Mouse (Mus musculus) hematopoietic stem cell, adult 5-6 weeks (primary cell): ENCODE measurements around the gene Ak6. TPM values are rescaled to one million over a fixed set of nuclear protein-coding genes. Genes with fewer than 3 reads are reported as not detected.

Experiments
- ATAC-seq, 2 experiments: fragments of 125-278 bp in 1 of 2; replicated peaks in 1 of 2; 2 replicates each; pipeline ENCODE4 v1.8.0; 2016 to 2017; ENCODE audit warnings: inconsistent platforms in 2 of 2, mild to moderate bottlenecking in 2 of 2, moderate number of reproducible peaks in 2 of 2, low read depth in 1 of 2, moderate TSS enrichment in 1 of 2; ENCODE audit not compliant: low FRiP score in 2 of 2, poor library complexity in 2 of 2, severe bottlenecking in 2 of 2, insufficient read depth in 1 of 2, low TSS enrichment in 1 of 2
- total RNA-seq: library from RNA; stranded (forward); fragments of 172-1452, 232-1000 nt; gene quantifications from 2 replicates; pipeline ENCODE4 v1.2.3, GENCODE M21; 2017

Gene Ak6
- 233 and 241 TPM in 2 replicates for total RNA-seq

DNA sequence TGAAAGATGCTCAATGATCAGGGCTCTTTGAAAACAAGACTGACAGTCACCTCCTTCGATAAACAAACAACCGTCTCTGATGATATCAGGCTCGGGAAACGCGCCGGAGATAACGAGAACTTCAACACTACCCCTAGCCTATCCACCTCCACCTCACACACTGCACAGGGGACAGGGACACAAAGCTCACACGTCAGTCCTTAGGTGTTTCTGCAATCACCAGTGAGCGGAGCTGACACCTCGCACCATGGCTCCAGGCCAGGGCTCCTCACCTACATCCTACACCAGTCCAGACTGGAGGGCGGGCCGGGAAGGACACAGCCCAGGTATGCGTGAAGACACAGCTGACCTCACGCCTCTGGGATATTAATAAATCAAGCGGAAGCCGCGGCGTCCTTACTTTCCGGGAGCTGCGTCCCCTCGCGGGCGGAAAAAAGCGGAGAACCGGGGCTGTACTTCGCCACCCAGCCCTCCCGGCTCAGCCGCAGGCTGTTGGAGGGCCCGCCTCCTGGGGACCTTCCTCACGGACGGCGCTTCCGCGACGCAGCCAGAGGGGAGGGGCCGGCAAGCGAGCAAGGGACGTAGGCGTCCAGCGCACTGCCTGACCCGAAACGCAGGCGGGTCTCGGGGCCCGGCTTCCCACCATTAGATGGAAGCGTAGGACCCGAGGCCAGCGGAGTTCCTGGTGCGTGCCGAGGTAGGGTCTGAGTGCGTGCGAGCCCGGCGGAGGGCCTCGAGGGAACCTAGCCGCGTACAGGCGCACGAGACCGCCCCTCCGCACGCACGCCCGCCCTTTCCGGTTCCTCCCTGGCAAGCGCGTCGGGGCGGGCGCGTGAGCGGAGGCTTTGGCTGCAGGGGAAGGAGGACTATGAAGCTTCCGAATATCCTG lies at the start of gene Ak6, which contains the start of gene Rad17:
Gene Ak6 (plus strand): TSS at position 430 of the 889 bp plus-strand sequence.
Gene Rad17 (minus strand): TSS at position 502 of the 889 bp plus-strand sequence.
- ATAC-seq: peak; percentile 91 to 98

GRCm38 (mm10) chr13:100601034-100601433 lies 49.7 kb upstream of the Ak6 start:
- no peak for ATAC-seq

DNA sequence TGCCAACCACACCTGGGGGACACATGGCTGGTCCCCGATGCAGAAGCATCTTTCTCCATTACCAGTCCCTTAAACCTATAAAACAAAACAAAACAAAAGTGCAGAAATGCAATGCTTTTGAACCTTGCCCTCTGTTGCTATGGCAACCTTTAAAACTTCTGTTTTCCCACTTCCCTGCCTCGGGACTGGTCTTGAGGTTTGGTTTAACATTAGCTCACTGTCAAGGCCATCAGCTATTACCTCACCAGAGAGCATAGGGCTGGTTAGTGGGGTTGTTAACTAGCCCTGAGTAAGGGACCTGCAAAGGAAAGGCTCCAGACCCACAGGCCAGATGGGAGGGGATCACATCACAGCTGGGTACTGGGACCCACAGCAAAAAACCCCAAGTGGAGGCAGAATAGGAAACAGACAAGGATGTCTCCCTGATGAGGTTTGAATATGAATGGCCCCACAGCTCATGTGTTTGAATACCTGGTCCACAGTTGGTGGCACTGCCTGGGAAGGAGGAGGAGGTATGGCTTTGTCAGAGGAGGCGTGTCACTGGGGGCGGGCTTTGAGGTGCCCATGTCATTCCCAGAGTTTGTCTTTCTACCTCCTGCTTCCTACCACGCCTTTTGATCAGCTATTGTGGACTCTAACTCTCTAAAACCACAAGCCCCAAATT lies 48.4 kb upstream of the Ak6 start:
- no peak for ATAC-seq

GRCm38 (mm10) chr13:100603031-100603737 lies 47.6 kb upstream of the Ak6 start:
- ATAC-seq: no peak

- ATAC-seq: no peak
These were observed 47.1 kb upstream of the Ak6 start for GRCm38 (mm10) chr13:100603738-100604095.

GRCm38 (mm10) chr13:100605845-100606244 lies 44.9 kb upstream of the Ak6 start:
- ATAC-seq: no peak

- ATAC-seq: no peak
These were observed 43.0 kb upstream of the Ak6 start for GRCm38 (mm10) chr13:100607756-100608155.

DNA sequence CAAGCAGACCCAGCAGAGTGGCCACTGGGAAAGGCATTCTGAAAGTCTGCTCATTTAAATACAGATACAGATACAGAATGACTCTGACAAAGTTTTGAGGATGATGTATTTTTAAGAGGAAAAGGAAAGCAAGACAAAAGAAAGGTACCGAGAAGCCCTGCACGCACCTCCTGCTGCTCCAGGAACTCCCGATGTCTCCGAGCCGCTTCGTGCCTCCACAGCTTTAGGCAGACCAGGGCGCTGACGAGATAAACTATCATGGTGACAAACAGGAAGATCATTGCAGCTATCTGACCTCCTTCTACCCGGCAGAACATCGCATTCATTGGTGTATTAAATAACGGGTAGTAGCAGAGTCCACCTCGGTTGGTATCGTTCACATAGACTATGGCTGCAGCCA lies 39.5 kb upstream of the Ak6 start:
- ATAC-seq: no peak

- ATAC-seq: no peak
These were observed 38.5 kb upstream of the Ak6 start for GRCm38 (mm10) chr13:100612251-100612650.

DNA sequence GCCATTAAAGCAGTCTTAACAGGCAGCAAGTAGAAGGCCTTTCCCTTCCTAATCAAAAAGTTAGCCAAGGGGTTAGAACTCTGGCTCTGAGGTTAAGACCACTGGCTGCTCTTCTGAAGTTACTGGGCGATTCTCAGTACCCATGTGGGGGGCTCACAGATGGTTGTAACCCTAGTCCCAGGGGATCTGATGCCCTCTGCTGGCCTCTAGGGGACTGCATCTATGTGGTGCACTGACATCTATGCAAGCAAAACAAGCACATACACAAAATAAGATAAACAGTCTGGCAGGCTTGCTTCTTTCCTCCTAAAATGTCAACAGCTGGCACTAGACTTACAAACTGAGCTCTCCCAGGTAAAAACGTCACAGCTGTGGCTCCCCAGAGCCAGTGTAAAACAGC lies 37.9 kb upstream of the Ak6 start:
- no peak for ATAC-seq

DNA sequence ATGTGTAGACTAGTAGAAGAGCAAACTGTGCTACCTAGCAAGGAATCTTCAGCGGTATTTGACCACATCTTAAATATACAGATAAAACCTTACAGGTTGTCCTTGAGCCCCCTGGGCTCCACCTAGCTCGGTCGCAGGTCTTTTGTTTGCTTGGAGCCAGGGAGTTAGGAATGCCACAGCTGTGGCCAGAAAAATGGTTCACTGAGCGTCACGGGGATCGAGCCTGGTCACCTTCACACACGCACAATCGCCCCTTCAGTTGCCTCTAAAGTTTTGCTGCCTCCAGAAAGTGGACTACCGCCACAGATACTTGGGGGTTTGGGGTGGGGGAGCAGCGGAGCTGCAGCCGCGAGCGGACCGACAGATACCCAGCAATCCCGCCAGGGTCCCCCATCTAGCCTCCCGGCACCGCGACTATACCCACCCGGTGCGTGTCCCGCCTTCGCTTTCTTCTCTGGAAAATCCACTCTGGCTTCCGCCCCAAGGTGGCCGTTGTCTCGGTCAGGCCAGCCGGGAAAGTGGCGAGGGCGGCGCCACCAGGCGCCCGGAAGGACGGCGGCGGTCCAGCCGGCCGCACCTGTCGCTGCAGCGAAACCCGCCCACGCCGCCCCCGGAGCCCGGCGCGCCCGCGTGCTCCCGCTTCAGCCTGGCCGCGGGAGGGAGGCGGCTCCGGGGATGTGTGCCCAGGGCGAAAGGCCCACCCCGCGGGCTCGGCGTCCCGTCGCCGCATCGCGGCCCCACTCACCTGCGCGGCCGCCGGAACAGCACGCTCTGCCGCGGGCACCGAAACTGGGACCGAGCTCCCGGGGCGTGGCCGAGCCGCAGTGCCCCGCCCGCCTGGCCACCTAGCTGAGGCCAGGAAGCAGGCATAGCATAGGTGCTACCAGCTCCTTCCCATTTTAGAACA lies 34.3 kb upstream of the Ak6 start, which contains the start of gene Marveld2:
Gene Marveld2 (minus strand): TSS at position 791 of the 907 bp plus-strand sequence.
- ATAC-seq: peak; percentile 77 to 83

GRCm38 (mm10) chr13:100617583-100617982 lies 33.2 kb upstream of the Ak6 start:
- ATAC-seq: no peak

DNA sequence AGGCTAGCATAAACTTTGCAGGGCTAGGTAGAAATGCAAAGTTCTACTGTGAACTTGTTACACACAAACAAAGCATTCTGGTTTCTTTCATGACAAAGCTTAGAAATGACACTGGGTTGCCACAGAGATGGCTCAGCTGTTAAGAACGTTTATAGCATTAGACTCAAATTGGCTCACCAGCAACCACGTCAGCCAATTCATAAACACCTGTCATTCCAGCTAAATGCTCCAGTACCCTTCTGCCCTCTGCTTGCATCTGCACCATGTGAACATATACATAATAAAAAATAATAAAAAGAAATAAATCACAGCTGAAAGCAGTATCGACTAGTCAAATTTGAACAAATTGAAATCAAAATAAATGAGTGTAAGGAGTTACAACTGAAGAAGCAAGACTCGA lies 28.5 kb upstream of the Ak6 start:
- no peak for ATAC-seq

GRCm38 (mm10) chr13:100634106-100634691 lies 16.6 kb upstream of the Ak6 start:
- ATAC-seq: no peak

DNA sequence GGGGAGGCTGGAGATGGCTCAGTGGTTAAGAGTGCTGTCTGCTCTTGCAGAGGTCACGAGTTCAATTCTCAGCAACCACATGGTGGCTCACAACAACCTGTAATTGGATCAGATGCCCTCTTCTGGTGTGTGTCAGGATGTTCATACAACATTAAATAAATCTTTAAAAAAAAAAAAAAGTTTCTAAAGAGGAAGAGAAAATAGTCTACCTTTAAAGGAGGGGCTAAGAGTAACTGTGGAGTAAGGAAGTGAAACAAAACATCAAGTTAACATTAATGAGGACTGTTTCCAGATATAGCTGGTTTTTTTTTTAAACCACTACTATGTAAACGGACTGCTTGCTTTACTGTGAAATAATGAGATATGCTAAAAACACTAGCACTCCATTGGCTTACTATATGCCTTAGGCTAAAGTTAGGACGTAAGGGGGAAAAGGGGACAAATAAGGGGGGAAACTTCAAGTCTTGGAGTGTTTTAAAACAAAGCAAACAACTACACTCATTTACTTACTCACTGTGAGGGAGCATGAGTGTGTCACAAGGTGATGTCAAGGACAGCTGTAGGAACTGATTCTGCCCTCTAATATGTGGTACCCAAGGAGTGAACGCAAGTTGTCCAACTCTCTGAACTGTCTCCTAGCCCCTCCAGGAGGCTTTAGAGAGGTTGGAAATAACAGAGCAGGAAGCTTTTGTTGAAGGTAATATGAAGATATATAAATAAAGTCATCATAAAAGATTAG lies 8.1 kb upstream of the Ak6 start:
- ATAC-seq: no peak

GRCm38 (mm10) chr13:100648223-100648622 lies 2.6 kb upstream of the Ak6 start:
- no peak for ATAC-seq
